ENCODE assay signal across 8 mouse cellular contexts in the genomic region with DNA sequence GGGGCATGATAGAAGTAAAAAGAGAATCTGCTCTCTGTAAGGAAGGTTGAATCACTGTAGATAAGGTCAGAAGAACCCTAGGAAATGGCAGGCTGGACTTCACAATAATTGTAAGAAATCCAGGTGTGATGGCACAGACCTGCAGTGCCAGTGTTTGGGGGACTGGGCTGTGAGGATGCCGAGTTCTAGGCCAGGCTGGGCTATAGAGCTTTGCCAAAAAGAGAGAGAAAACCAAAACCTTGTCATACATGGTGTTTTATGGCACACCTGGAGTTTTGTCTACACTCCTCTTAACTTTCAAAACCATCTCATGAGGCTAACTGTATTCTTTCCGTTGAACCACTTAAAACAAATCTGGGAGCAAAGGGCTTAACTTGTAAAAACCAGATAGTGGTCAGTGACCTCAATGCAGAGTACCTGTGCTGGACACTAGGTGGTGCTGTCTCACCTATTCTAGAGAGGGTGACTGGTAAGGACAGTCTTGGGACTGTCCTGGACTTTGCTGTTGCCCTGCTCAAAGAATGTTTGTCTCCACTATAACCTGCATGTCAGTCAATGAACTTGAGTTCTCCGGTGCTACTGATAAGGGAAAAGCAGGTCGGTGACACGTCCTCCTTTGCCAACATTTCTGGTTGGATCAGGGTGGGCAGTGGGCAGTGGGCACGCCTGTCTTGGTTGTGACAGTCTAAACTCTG. TPM values are rescaled to one million over a fixed set of nuclear protein-coding genes. Genes with fewer than 3 reads are reported as not detected.
A peak's percentile ranks its signal among the peaks of the same experiment; 100 is the strongest.
DNase-seq lines count a peak whose midpoint lies in the region; ATAC-seq and TF ChIP-seq lines count a peak whose summit lies in the region.

No protein-coding gene starts in this region.

- no peaks in the 10 kb centered on the region for H3K36me3 ChIP-seq in liver, adult 2 months (ENCODE audit: control insufficient read depth, insufficient read depth, low read length)
- no peaks in the 10 kb centered on the region for H3K36me3 ChIP-seq in stomach, embryonic 15.5 days

- no peaks in the 10 kb centered on the region for H3K79me2 ChIP-seq in liver, adult 2 months (ENCODE audit: control insufficient read depth, insufficient read depth, low read length)

- peak; percentile 34 for DNase-seq in left cerebral cortex, adult 11 months (ENCODE audit: low spot score)
- DNase-seq in left cerebral cortex, adult 8-10 months (ENCODE audit: low spot score in 2 of 2) = no peak
- peak; percentile 42 to 67 for DNase-seq in cerebellum, postnatal 4 days (ENCODE audit: low spot score in 2 of 2)
- peak; percentile 26 for DNase-seq in gastrocnemius, postnatal 25 days
- peak; percentile 64 for DNase-seq in kidney, adult 11 months
- DNase-seq in liver, adult 2 months (ENCODE audit: extremely low read depth, low read depth, low spot score) = peak; percentile 93
- peak; percentile 58 for DNase-seq in neural tube, embryonic 10.5 days (ENCODE audit: extremely low spot score, low spot score)

- TF ChIP-seq CTCF in liver, adult 2 months (IDR thresholded peaks at IDR 0.05; ENCODE audit: low read depth, low read length) = peak; percentile 68

- no peak for TF ChIP-seq POLR2A in liver, adult 2 months (IDR thresholded peaks at IDR 0.05; ENCODE audit: extremely low read depth, insufficient read depth, low read length)

- no peak overlapping the region for H3K9ac ChIP-seq in liver, adult 2 months (ENCODE audit: low read depth, low read length)
- H3K9ac ChIP-seq in stomach, embryonic 15.5 days = no peak overlapping the region

- no peak overlapping the region for H3K4me2 ChIP-seq in stomach, embryonic 15.5 days

- H3K4me1 ChIP-seq in liver, adult 2 months (ENCODE audit: control insufficient read depth, insufficient read depth, low read length) = peaks cover 4% of the 10 kb centered on the region
- H3K4me1 ChIP-seq in stomach, embryonic 15.5 days = no peaks in the 10 kb centered on the region

- 22% methylated on average over 6 of the region's 6 CpGs for WGBS in liver, adult 2 months
- 45% methylated on average over 6 of the region's 6 CpGs for WGBS in stomach, embryonic 15.5 days

- H3K4me3 ChIP-seq in liver, adult 2 months (ENCODE audit: insufficient read depth, low read depth, low read length) = no peak overlapping the region
- no peak overlapping the region for H3K4me3 ChIP-seq in stomach, embryonic 15.5 days (replicated peaks)

- no peak overlapping the region for H3K27ac ChIP-seq in liver, adult 2 months (replicated peaks; ENCODE audit: insufficient read depth, low read depth, low read length)
- no peak overlapping the region for H3K27ac ChIP-seq in stomach, embryonic 15.5 days

- no peaks in the 10 kb centered on the region for H3K9me3 ChIP-seq in stomach, embryonic 15.5 days

- H3K27me3 ChIP-seq in liver, adult 2 months (ENCODE audit: control insufficient read depth, insufficient read depth, low read length) = no peaks in the 10 kb centered on the region
- no peaks in the 10 kb centered on the region for H3K27me3 ChIP-seq in stomach, embryonic 15.5 days (replicated peaks)

- peak; percentile 82 for ATAC-seq in stomach, embryonic 15.5 days (ENCODE audit: insufficient read depth, low FRiP score, low read depth)

RNA-seq across cellular contexts. Expression of gene Asb4, which starts 27.7 kb away (rescaled TPM):
- 1 to 10 TPM in 1 of 4 experiments, under 1 TPM in 3; 0.48 to 1.3 (median 0.56) TPM for total RNA-seq in left cerebral cortex, adult 8-10 months (2022)
- 10 to 100 TPM in 1 of 2 experiments, 1 to 10 TPM in 1; 6.1 to 10.6 TPM for total RNA-seq in gastrocnemius, postnatal 25 days (2021)
- total RNA-seq in liver, adult 2 months (2014; rRNA removed) = 0.18 and 0.27 TPM in 2 replicates
- polyA plus RNA-seq in liver, adult 2 months (2012; rRNA removed) = 0.05 and 0.31 TPM in 2 replicates
- polyA plus RNA-seq in stomach, embryonic 15.5 days (2015; fragmentation: Nextera tagmentation; extraction: Ambion mirVana) = 12.4 and 15.9 TPM in 2 replicates

Comparison
In these comparisons a context has a peak if more than half of its experiments do, and no peak if none do; other contexts are left out.
1. DNase-seq: peak in left cerebral cortex, adult 11 months (single experiment), cerebellum, postnatal 4 days (2 of 2), gastrocnemius, postnatal 25 days (single experiment), kidney, adult 11 months (single experiment), liver, adult 2 months (single experiment) and neural tube, embryonic 10.5 days (single experiment); none in left cerebral cortex, adult 8-10 months (0 of 2).